Mouse (Mus musculus) MEL (cell line): Measurements from ENCODE around the gene Maml2.

Source experiments
- CTCF ChIP-seq, 3 experiments: IDR thresholded peaks in 2 of 3; conservative IDR thresholded peaks in 1 of 3; 2 replicates each; pipeline ENCODE4 v1.5.1; 2011 to 2012; ENCODE audit warnings: low read length in 3 of 3, low read depth in 2 of 3, mild to moderate bottlenecking in 2 of 3, improper control_type of control experiment in 1 of 3, inconsistent platforms in 1 of 3, mixed read lengths in 1 of 3, moderate library complexity in 1 of 3; ENCODE audit not compliant: control insufficient read depth in 1 of 3, insufficient read depth in 1 of 3, poor library complexity in 1 of 3, severe bottlenecking in 1 of 3
- E2F4 ChIP-seq: IDR thresholded peaks from 2 replicates; pipeline ENCODE4 v1.6.1; 2011; ENCODE audit warnings: low read depth, low read length, improper control_type of control experiment, borderline replicate concordance
- EP300 ChIP-seq, 2 experiments: IDR thresholded peaks; 2 replicates each; pipeline ENCODE4 v1.6.1; 2011; ENCODE audit warnings: improper control_type of control experiment in 2 of 2, low read length in 2 of 2, low read depth in 1 of 2, mild to moderate bottlenecking in 1 of 2
- KAT2A ChIP-seq: conservative IDR thresholded peaks from 2 replicates; pipeline ENCODE4 v1.6.1; 2012; ENCODE audit warnings: low read depth, low read length, improper control_type of control experiment, inconsistent platforms
- MAX ChIP-seq: IDR thresholded peaks from 2 replicates; pipeline ENCODE4 v1.6.1; 2011; ENCODE audit warnings: low read length, improper control_type of control experiment
- MAZ ChIP-seq: IDR thresholded peaks from 2 replicates; pipeline ENCODE4 v1.6.1; 2012; ENCODE audit warnings: low read depth, mild to moderate bottlenecking, inconsistent platforms, low read length, improper control_type of control experiment
- NELFE ChIP-seq: IDR thresholded peaks from 2 replicates; pipeline ENCODE4 v1.6.1; 2011; ENCODE audit warnings: low read depth, low read length, improper control_type of control experiment
- POLR2A ChIP-seq, 2 experiments: IDR thresholded peaks; 2 replicates each; pipeline ENCODE4 v1.6.1; 2011 to 2012; ENCODE audit warnings: low read length in 2 of 2, mild to moderate bottlenecking in 2 of 2, control low read depth in 1 of 2, improper control_type of control experiment in 1 of 2, low read depth in 1 of 2, moderate library complexity in 1 of 2; ENCODE audit not compliant: control insufficient read depth in 1 of 2, insufficient read depth in 1 of 2, poor library complexity in 1 of 2
- POLR2AphosphoS5 ChIP-seq: IDR thresholded peaks from 2 replicates; pipeline ENCODE4 v1.6.1; 2012; ENCODE audit warnings: low read depth, borderline replicate concordance, mild to moderate bottlenecking, inconsistent platforms, low read length, moderate library complexity, mixed read lengths
- RAD21 ChIP-seq: IDR thresholded peaks from 2 replicates; pipeline ENCODE4 v1.6.1; 2011; ENCODE audit warnings: mild to moderate bottlenecking, low read depth, low read length, improper control_type of control experiment
- SIN3A ChIP-seq: IDR thresholded peaks from 2 replicates; pipeline ENCODE4 v1.6.1; 2012; ENCODE audit warnings: low read length, improper control_type of control experiment, inconsistent platforms
- SMC3 ChIP-seq: IDR thresholded peaks from 2 replicates; pipeline ENCODE4 v1.6.1; 2011; ENCODE audit warnings: low read depth, low read length, improper control_type of control experiment
- TBP ChIP-seq: IDR thresholded peaks from 2 replicates; pipeline ENCODE4 v1.8.0; 2011; ENCODE audit warnings: low read depth, low read length, improper control_type of control experiment

DNA sequence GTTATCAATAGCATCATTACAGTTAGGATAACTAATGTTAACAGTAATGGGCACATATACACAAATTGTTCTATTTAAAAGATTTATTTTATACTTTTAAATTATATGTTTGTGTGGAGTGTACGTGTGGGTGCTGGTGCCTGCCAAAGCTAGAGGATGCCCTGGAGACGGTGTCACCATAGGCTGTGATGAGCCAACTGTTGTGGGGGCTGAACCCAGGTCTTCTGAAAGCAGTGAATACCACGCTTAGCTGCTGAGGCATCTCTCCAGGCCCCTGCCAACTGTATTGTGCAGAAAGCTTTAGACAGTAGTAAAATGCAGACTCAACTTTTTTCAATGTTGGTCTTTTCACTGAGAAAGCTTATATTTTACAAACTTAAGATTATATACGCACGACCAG lies 411.7 kb downstream of the Maml2 start:
- TF ChIP-seq CTCF (IDR thresholded peaks at IDR 0.05 in 2 of 3, conservative IDR thresholded peaks at IDR 0.05 in 1 of 3; ENCODE audit: control insufficient read depth in 1 of 3, insufficient read depth in 1 of 3, low read depth in 2 of 3, low read length in 3 of 3, poor library complexity in 1 of 3, severe bottlenecking in 1 of 3): no peak
- no peak for TF ChIP-seq MAZ
- no peak for TF ChIP-seq SMC3
- TF ChIP-seq MAX: no peak
- no peak for TF ChIP-seq RAD21
- no peak for TF ChIP-seq E2F4
- no peak for TF ChIP-seq EP300 (IDR thresholded peaks at IDR 0.05; ENCODE audit: low read depth in 1 of 2, low read length in 2 of 2)
- TF ChIP-seq KAT2A: no peak
- TF ChIP-seq POLR2A (IDR thresholded peaks at IDR 0.05; ENCODE audit: control insufficient read depth in 1 of 2, insufficient read depth in 1 of 2, low read depth in 1 of 2, low read length in 2 of 2, poor library complexity in 1 of 2): no peak
- no peak for TF ChIP-seq NELFE
- TF ChIP-seq SIN3A: no peak
- TF ChIP-seq TBP: no peak
- no peak for TF ChIP-seq POLR2AphosphoS5
